Mouse (Mus musculus): ENCODE measurements at regions not wholly inside any gene's neighbourhood (a gene's known extent, or its start where the extent isn't known, plus 50 kb on each side); places are given as distances from the start of the nearest gene placed in this dataset.

- ATAC-seq (replicated peaks in 1 of 2; ENCODE audit: insufficient read depth in 1 of 2, low FRiP score in 2 of 2, low TSS enrichment in 1 of 2, low read depth in 1 of 2, poor library complexity in 2 of 2, severe bottlenecking in 2 of 2), result no peak
These were observed 332.6 kb upstream of the Acvr2a start for GRCm38 (mm10) chr2:48481209-48481742.

- ATAC-seq (replicated peaks in 1 of 2; ENCODE audit: insufficient read depth in 1 of 2, low FRiP score in 2 of 2, low TSS enrichment in 1 of 2, low read depth in 1 of 2, poor library complexity in 2 of 2, severe bottlenecking in 2 of 2), result no peak
These were observed 320.3 kb upstream of the Acvr2a start for GRCm38 (mm10) chr2:48493574-48493973.

- no peak for ATAC-seq (replicated peaks in 1 of 2; ENCODE audit: insufficient read depth in 1 of 2, low FRiP score in 2 of 2, low TSS enrichment in 1 of 2, low read depth in 1 of 2, poor library complexity in 2 of 2, severe bottlenecking in 2 of 2)
These were observed 319.8 kb upstream of the Acvr2a start for GRCm38 (mm10) chr2:48494065-48494464.

GRCm38 (mm10) chr2:48494632-48495031 is 319.3 kb upstream of the Acvr2a start:
- no peak for ATAC-seq (replicated peaks in 1 of 2; ENCODE audit: insufficient read depth in 1 of 2, low FRiP score in 2 of 2, low TSS enrichment in 1 of 2, low read depth in 1 of 2, poor library complexity in 2 of 2, severe bottlenecking in 2 of 2)

GRCm38 (mm10) chr2:48498047-48498723 is 315.7 kb upstream of the Acvr2a start:
- no peak for ATAC-seq (replicated peaks in 1 of 2; ENCODE audit: insufficient read depth in 1 of 2, low FRiP score in 2 of 2, low TSS enrichment in 1 of 2, low read depth in 1 of 2, poor library complexity in 2 of 2, severe bottlenecking in 2 of 2)

GRCm38 (mm10) chr2:48499396-48499795 is 314.5 kb upstream of the Acvr2a start:
- ATAC-seq (replicated peaks in 1 of 2; ENCODE audit: insufficient read depth in 1 of 2, low FRiP score in 2 of 2, low TSS enrichment in 1 of 2, low read depth in 1 of 2, poor library complexity in 2 of 2, severe bottlenecking in 2 of 2), result no peak

GRCm38 (mm10) chr2:48501387-48501786 is 312.5 kb upstream of the Acvr2a start:
- peak in 1 of 2 experiments; percentile 69; a peak in 2 of 4 replicates for ATAC-seq (replicated peaks in 1 of 2; ENCODE audit: insufficient read depth in 1 of 2, low FRiP score in 2 of 2, low TSS enrichment in 1 of 2, low read depth in 1 of 2, poor library complexity in 2 of 2, severe bottlenecking in 2 of 2)

- ATAC-seq (replicated peaks in 1 of 2; ENCODE audit: insufficient read depth in 1 of 2, low FRiP score in 2 of 2, low TSS enrichment in 1 of 2, low read depth in 1 of 2, poor library complexity in 2 of 2, severe bottlenecking in 2 of 2), result no peak; a peak in 1 of 4 replicates
These were observed 300.1 kb upstream of the Acvr2a start for GRCm38 (mm10) chr2:48513848-48514247.

- ATAC-seq (replicated peaks in 1 of 2; ENCODE audit: insufficient read depth in 1 of 2, low FRiP score in 2 of 2, low TSS enrichment in 1 of 2, low read depth in 1 of 2, poor library complexity in 2 of 2, severe bottlenecking in 2 of 2), result no peak
These were observed 294.0 kb upstream of the Acvr2a start for GRCm38 (mm10) chr2:48519838-48520404.

- ATAC-seq (replicated peaks in 1 of 2; ENCODE audit: insufficient read depth in 1 of 2, low FRiP score in 2 of 2, low TSS enrichment in 1 of 2, low read depth in 1 of 2, poor library complexity in 2 of 2, severe bottlenecking in 2 of 2), result no peak
These were observed 293.4 kb upstream of the Acvr2a start for GRCm38 (mm10) chr2:48520535-48520971.

- ATAC-seq (replicated peaks in 1 of 2; ENCODE audit: insufficient read depth in 1 of 2, low FRiP score in 2 of 2, low TSS enrichment in 1 of 2, low read depth in 1 of 2, poor library complexity in 2 of 2, severe bottlenecking in 2 of 2), result no peak
These were observed 278.5 kb upstream of the Acvr2a start for GRCm38 (mm10) chr2:48535453-48535852.

GRCm38 (mm10) chr2:48536930-48537329 is 277.0 kb upstream of the Acvr2a start:
- ATAC-seq (replicated peaks in 1 of 2; ENCODE audit: insufficient read depth in 1 of 2, low FRiP score in 2 of 2, low TSS enrichment in 1 of 2, low read depth in 1 of 2, poor library complexity in 2 of 2, severe bottlenecking in 2 of 2), result peak; percentile 53; a peak in 3 of 4 replicates

- no peak for ATAC-seq (replicated peaks in 1 of 2; ENCODE audit: insufficient read depth in 1 of 2, low FRiP score in 2 of 2, low TSS enrichment in 1 of 2, low read depth in 1 of 2, poor library complexity in 2 of 2, severe bottlenecking in 2 of 2)
These were observed 275.1 kb upstream of the Acvr2a start for GRCm38 (mm10) chr2:48538668-48539341.

GRCm38 (mm10) chr2:48539465-48540055 is 274.3 kb upstream of the Acvr2a start:
- no peak for ATAC-seq (replicated peaks in 1 of 2; ENCODE audit: insufficient read depth in 1 of 2, low FRiP score in 2 of 2, low TSS enrichment in 1 of 2, low read depth in 1 of 2, poor library complexity in 2 of 2, severe bottlenecking in 2 of 2)

- ATAC-seq (replicated peaks in 1 of 2; ENCODE audit: insufficient read depth in 1 of 2, low FRiP score in 2 of 2, low TSS enrichment in 1 of 2, low read depth in 1 of 2, poor library complexity in 2 of 2, severe bottlenecking in 2 of 2), result no peak
These were observed 269.5 kb upstream of the Acvr2a start for GRCm38 (mm10) chr2:48544377-48544776.

- no peak for ATAC-seq (replicated peaks in 1 of 2; ENCODE audit: insufficient read depth in 1 of 2, low FRiP score in 2 of 2, low TSS enrichment in 1 of 2, low read depth in 1 of 2, poor library complexity in 2 of 2, severe bottlenecking in 2 of 2)
These were observed 268.8 kb upstream of the Acvr2a start for GRCm38 (mm10) chr2:48545072-48545471.

GRCm38 (mm10) chr2:48545679-48546078 is 268.2 kb upstream of the Acvr2a start:
- peak; percentile 77 to 89 for ATAC-seq (replicated peaks in 1 of 2; ENCODE audit: insufficient read depth in 1 of 2, low FRiP score in 2 of 2, low TSS enrichment in 1 of 2, low read depth in 1 of 2, poor library complexity in 2 of 2, severe bottlenecking in 2 of 2)

GRCm38 (mm10) chr2:48546194-48546593 is 267.7 kb upstream of the Acvr2a start:
- ATAC-seq (replicated peaks in 1 of 2; ENCODE audit: insufficient read depth in 1 of 2, low FRiP score in 2 of 2, low TSS enrichment in 1 of 2, low read depth in 1 of 2, poor library complexity in 2 of 2, severe bottlenecking in 2 of 2), result peak; percentile 45 to 49

Data from hematopoietic stem cell, adult 5-6 weeks (primary cell).